Mouse (Mus musculus): Measurements from ENCODE around the gene Hs2st1. TPM values are rescaled to one million over a fixed set of nuclear protein-coding genes. Genes with fewer than 3 reads are reported as not detected.

Gene Hs2st1
- polyA plus RNA-seq, 1 experiment from 2014 or later = 10.2 TPM

GRCm38 (mm10) chr3:144435281-144435680 lies 134.7 kb downstream of the Hs2st1 start:
- Histone ChIP-seq H3K27me3 (ENCODE audit: insufficient read depth, low read length) (no peaks in the 10 kb centered on the region), H3K9ac (replicated peaks; ENCODE audit: low read length) (no peak overlapping the region), H3K4me3 (ENCODE audit: low read length) (no peak overlapping the region), H3K27ac (ENCODE audit: low read length) (no peak overlapping the region), H3K4me1 (ENCODE audit: insufficient read depth, low read length) (no peaks in the 10 kb centered on the region), H3K36me3 (ENCODE audit: insufficient read depth, low read length) (peaks cover 7% of the 10 kb centered on the region; the same call in 1 of the 2 replicates), H3K4me2 (replicated peaks; ENCODE audit: low read depth, low read length) (no peak overlapping the region), H3K9me3 (ENCODE audit: low read length) (no peaks in the 10 kb centered on the region)
- no peak for ATAC-seq (ENCODE audit: low FRiP score, low TSS enrichment)
- WGBS = 80% methylated on average over 16 of the region's 16 CpGs

GRCm38 (mm10) chr3:144434276-144434675 lies 135.7 kb downstream of the Hs2st1 start:
- H3K36me3 ChIP-seq (ENCODE audit: insufficient read depth, low read length) = peaks cover 7% of the 10 kb centered on the region; the same call in 1 of the 2 replicates
- no peak for ATAC-seq (ENCODE audit: low FRiP score, low TSS enrichment)
- no peak overlapping the region for H3K4me2 ChIP-seq (replicated peaks; ENCODE audit: low read depth, low read length)
- H3K27me3 ChIP-seq (ENCODE audit: insufficient read depth, low read length) = no peaks in the 10 kb centered on the region
- no peak overlapping the region for H3K4me3 ChIP-seq (ENCODE audit: low read length)
- no peak overlapping the region for H3K9ac ChIP-seq (replicated peaks; ENCODE audit: low read length)
- no peaks in the 10 kb centered on the region for H3K9me3 ChIP-seq (ENCODE audit: low read length)
- no peaks in the 10 kb centered on the region for H3K4me1 ChIP-seq (ENCODE audit: insufficient read depth, low read length)
- no peak overlapping the region for H3K27ac ChIP-seq (ENCODE audit: low read length)
- WGBS = 92% methylated on average over 17 of the region's 17 CpGs

GRCm38 (mm10) chr3:144433039-144433438 lies 136.9 kb downstream of the Hs2st1 start:
- WGBS = 83% methylated on average over 7 of the region's 7 CpGs
- Histone ChIP-seq H3K9ac (replicated peaks; ENCODE audit: low read length) (no peak overlapping the region), H3K27ac (ENCODE audit: low read length) (no peak overlapping the region), H3K27me3 (ENCODE audit: insufficient read depth, low read length) (no peaks in the 10 kb centered on the region), H3K4me3 (ENCODE audit: low read length) (no peak overlapping the region), H3K4me2 (replicated peaks; ENCODE audit: low read depth, low read length) (no peak overlapping the region), H3K9me3 (ENCODE audit: low read length) (no peaks in the 10 kb centered on the region), H3K4me1 (ENCODE audit: insufficient read depth, low read length) (no peaks in the 10 kb centered on the region), H3K36me3 (ENCODE audit: insufficient read depth, low read length) (peaks cover 7% of the 10 kb centered on the region; the same call in 1 of the 2 replicates)
- ATAC-seq (ENCODE audit: low FRiP score, low TSS enrichment) = no peak

GRCm38 (mm10) chr3:144432143-144432577 lies 137.8 kb downstream of the Hs2st1 start:
- Histone ChIP-seq H3K4me2 (replicated peaks; ENCODE audit: low read depth, low read length) (no peak overlapping the region), H3K9ac (replicated peaks; ENCODE audit: low read length) (no peak overlapping the region), H3K36me3 (ENCODE audit: insufficient read depth, low read length) (peaks cover 7% of the 10 kb centered on the region; the same call in 1 of the 2 replicates), H3K4me3 (ENCODE audit: low read length) (no peak overlapping the region), H3K4me1 (ENCODE audit: insufficient read depth, low read length) (no peaks in the 10 kb centered on the region), H3K27ac (ENCODE audit: low read length) (no peak overlapping the region), H3K9me3 (ENCODE audit: low read length) (no peaks in the 10 kb centered on the region), H3K27me3 (ENCODE audit: insufficient read depth, low read length) (no peaks in the 10 kb centered on the region)
- no peak for ATAC-seq (ENCODE audit: low FRiP score, low TSS enrichment)
- WGBS = 63% methylated on average over 10 of the region's 10 CpGs

GRCm38 (mm10) chr3:144428514-144429431 lies 141.2 kb downstream of the Hs2st1 start:
- H3K4me1 ChIP-seq (ENCODE audit: insufficient read depth, low read length) = no peaks in the 10 kb centered on the region
- H3K4me2 ChIP-seq (replicated peaks; ENCODE audit: low read depth, low read length) = no peak overlapping the region
- H3K36me3 ChIP-seq (ENCODE audit: insufficient read depth, low read length) = no peaks in the 10 kb centered on the region
- H3K27me3 ChIP-seq (ENCODE audit: insufficient read depth, low read length) = no peaks in the 10 kb centered on the region
- no peak overlapping the region for H3K4me3 ChIP-seq (ENCODE audit: low read length)
- 76% methylated on average over 8 of the region's 8 CpGs for WGBS
- H3K9me3 ChIP-seq (ENCODE audit: low read length) = no peaks in the 10 kb centered on the region
- no peak overlapping the region for H3K27ac ChIP-seq (ENCODE audit: low read length)
- no peak for ATAC-seq (ENCODE audit: low FRiP score, low TSS enrichment)
- no peak overlapping the region for H3K9ac ChIP-seq (replicated peaks; ENCODE audit: low read length)

- Histone ChIP-seq H3K27ac (ENCODE audit: low read length) (no peak overlapping the region), H3K27me3 (ENCODE audit: insufficient read depth, low read length) (no peaks in the 10 kb centered on the region), H3K4me1 (ENCODE audit: insufficient read depth, low read length) (no peaks in the 10 kb centered on the region), H3K9ac (replicated peaks; ENCODE audit: low read length) (no peak overlapping the region), H3K9me3 (ENCODE audit: low read length) (no peaks in the 10 kb centered on the region; the same call in 1 of the 2 replicates), H3K4me3 (ENCODE audit: low read length) (no peak overlapping the region), H3K36me3 (ENCODE audit: insufficient read depth, low read length) (no peaks in the 10 kb centered on the region), H3K4me2 (replicated peaks; ENCODE audit: low read depth, low read length) (no peak overlapping the region)
- WGBS = 88% methylated on average over 4 of the region's 4 CpGs
- no peak for ATAC-seq (ENCODE audit: low FRiP score, low TSS enrichment)
Measured at GRCm38 (mm10) chr3:144425041-144425448, 144.9 kb downstream of the Hs2st1 start.

- ATAC-seq (ENCODE audit: low FRiP score, low TSS enrichment) = no peak
- Histone ChIP-seq H3K9ac (replicated peaks; ENCODE audit: low read length) (no peak overlapping the region), H3K36me3 (ENCODE audit: insufficient read depth, low read length) (no peaks in the 10 kb centered on the region), H3K9me3 (ENCODE audit: low read length) (no peaks in the 10 kb centered on the region; the same call in 1 of the 2 replicates), H3K4me2 (replicated peaks; ENCODE audit: low read depth, low read length) (no peak overlapping the region), H3K4me1 (ENCODE audit: insufficient read depth, low read length) (no peaks in the 10 kb centered on the region), H3K27ac (ENCODE audit: low read length) (no peak overlapping the region), H3K4me3 (ENCODE audit: low read length) (no peak overlapping the region), H3K27me3 (ENCODE audit: insufficient read depth, low read length) (no peaks in the 10 kb centered on the region)
- WGBS = 57% methylated on average over 7 of the region's 7 CpGs
Measured at GRCm38 (mm10) chr3:144421404-144422180, 148.4 kb downstream of the Hs2st1 start.

GRCm38 (mm10) chr3:144413821-144414220 lies 156.2 kb downstream of the Hs2st1 start:
- Histone ChIP-seq H3K4me2 (replicated peaks; ENCODE audit: low read depth, low read length) (no peak overlapping the region), H3K27me3 (ENCODE audit: insufficient read depth, low read length) (no peaks in the 10 kb centered on the region), H3K9me3 (ENCODE audit: low read length) (no peaks in the 10 kb centered on the region), H3K4me1 (ENCODE audit: insufficient read depth, low read length) (peaks cover 4% of the 10 kb centered on the region; the same call in 1 of the 2 replicates), H3K36me3 (ENCODE audit: insufficient read depth, low read length) (no peaks in the 10 kb centered on the region), H3K9ac (replicated peaks; ENCODE audit: low read length) (no peak overlapping the region), H3K4me3 (ENCODE audit: low read length) (no peak overlapping the region), H3K27ac (ENCODE audit: low read length) (no peak overlapping the region)
- WGBS = 74% methylated on average over 7 of the region's 7 CpGs
- ATAC-seq (ENCODE audit: low FRiP score, low TSS enrichment) = no peak

GRCm38 (mm10) chr3:144412538-144413272 lies 157.3 kb downstream of the Hs2st1 start:
- Histone ChIP-seq H3K4me2 (replicated peaks; ENCODE audit: low read depth, low read length) (peak overlapping the region; percentile 13), H3K27me3 (ENCODE audit: insufficient read depth, low read length) (no peaks in the 10 kb centered on the region), H3K9ac (replicated peaks; ENCODE audit: low read length) (0 out of 2 replicates have a peak overlapping the region, but pooled peaks have one; percentile 3), H3K9me3 (ENCODE audit: low read length) (no peaks in the 10 kb centered on the region), H3K4me3 (ENCODE audit: low read length) (no peak overlapping the region), H3K27ac (ENCODE audit: low read length) (no peak overlapping the region), H3K4me1 (ENCODE audit: insufficient read depth, low read length) (peaks cover 4% of the 10 kb centered on the region; the same call in 1 of the 2 replicates), H3K36me3 (ENCODE audit: insufficient read depth, low read length) (no peaks in the 10 kb centered on the region)
- 6% methylated on average over 10 of the region's 10 CpGs for WGBS
- peak; percentile 65 for ATAC-seq (ENCODE audit: low FRiP score, low TSS enrichment)
